Mouse (Mus musculus) MEL (cell line): Measurements from ENCODE around the gene Stk16. TPM values are rescaled to one million over a fixed set of nuclear protein-coding genes. Genes with fewer than 3 reads are reported as not detected.

Experiments used
- DNase-seq: peaks from one replicate; pipeline ENCODE4 v3.0.0; 2011; ENCODE audit warnings: low read depth, low spot score
- H3K27ac ChIP-seq: 2 replicates; pipeline ENCODE4 v1.5.1; 2012; ENCODE audit warnings: low read depth, mild to moderate bottlenecking, control low read depth, low read length, moderate library complexity; ENCODE audit not compliant: control insufficient read depth
- H3K27me3 ChIP-seq, 2 experiments: fragments of 150-350 bp in 1 of 2; sonication (generic) in 1 of 2; 2 replicates each; pipeline ENCODE4 v1.6.1; 2012; ENCODE audit warnings: low read length in 2 of 2, mild to moderate bottlenecking in 2 of 2, improper control_type of control experiment in 1 of 2, moderate library complexity in 1 of 2; ENCODE audit not compliant: insufficient read depth in 2 of 2, control insufficient read depth in 1 of 2
- H3K36me3 ChIP-seq, 2 experiments: 2 replicates each; pipeline ENCODE4 v1.6.1; 2012 to 2014; ENCODE audit warnings: low read length in 2 of 2, improper control_type of control experiment in 1 of 2, inconsistent platforms in 1 of 2, mild to moderate bottlenecking in 1 of 2; ENCODE audit not compliant: insufficient read depth in 2 of 2, control insufficient read depth in 1 of 2
- H3K4me1 ChIP-seq, 2 experiments: fragments of 150-350 bp in 1 of 2; sonication (generic) in 1 of 2; 2 replicates each; pipeline ENCODE4 v1.6.1; 2012; ENCODE audit warnings: low read length in 2 of 2, improper control_type of control experiment in 1 of 2, mild to moderate bottlenecking in 1 of 2; ENCODE audit not compliant: insufficient read depth in 2 of 2, control insufficient read depth in 1 of 2
- H3K4me3 ChIP-seq, 2 experiments: fragments of 150-350 bp in 1 of 2; sonication (generic) in 1 of 2; 2 replicates each; pipeline ENCODE4 v1.5.1; 2012; ENCODE audit warnings: low read depth in 2 of 2, low read length in 2 of 2, mild to moderate bottlenecking in 2 of 2, moderate library complexity in 2 of 2, control low read depth in 1 of 2, improper control_type of control experiment in 1 of 2; ENCODE audit not compliant: control insufficient read depth in 1 of 2, insufficient read depth in 1 of 2
- H3K79me2 ChIP-seq: 2 replicates; pipeline ENCODE4 v1.6.1; 2012; ENCODE audit warnings: mild to moderate bottlenecking, low read length, moderate library complexity; ENCODE audit not compliant: control insufficient read depth, poor library complexity, insufficient read depth
- H3K9ac ChIP-seq: 2 replicates; pipeline ENCODE4 v1.6.1; 2012; ENCODE audit warnings: low read depth, mild to moderate bottlenecking, control low read depth, low read length, moderate library complexity; ENCODE audit not compliant: control insufficient read depth, poor library complexity, severe bottlenecking
- H3K9me3 ChIP-seq: fragments of 150-350 bp; sonication (generic); replicated peaks from 2 replicates; pipeline ENCODE4 v1.6.1; 2012; ENCODE audit warnings: mild to moderate bottlenecking, low read length, improper control_type of control experiment, moderate library complexity; ENCODE audit not compliant: insufficient read depth
- BHLHE40 ChIP-seq: IDR thresholded peaks from 2 replicates; pipeline ENCODE4 v1.6.1; 2012; ENCODE audit warnings: low read depth, mild to moderate bottlenecking, inconsistent platforms, low read length, improper control_type of control experiment, borderline replicate concordance
- CHD2 ChIP-seq: IDR thresholded peaks from 2 replicates; pipeline ENCODE4 v1.6.1; 2011; ENCODE audit warnings: low read length, improper control_type of control experiment
- E2F4 ChIP-seq: IDR thresholded peaks from 2 replicates; pipeline ENCODE4 v1.6.1; 2011; ENCODE audit warnings: low read depth, low read length, improper control_type of control experiment, borderline replicate concordance
- EP300 ChIP-seq, 2 experiments: IDR thresholded peaks; 2 replicates each; pipeline ENCODE4 v1.6.1; 2011; ENCODE audit warnings: improper control_type of control experiment in 2 of 2, low read length in 2 of 2, low read depth in 1 of 2, mild to moderate bottlenecking in 1 of 2
- GABPA ChIP-seq: IDR thresholded peaks from 2 replicates; pipeline ENCODE4 v1.6.1; 2012; ENCODE audit warnings: low read depth, mild to moderate bottlenecking, inconsistent platforms, low read length, improper control_type of control experiment, moderate library complexity
- GATA1 ChIP-seq: IDR thresholded peaks from 2 replicates; pipeline ENCODE4 v1.6.1; 2011; ENCODE audit warnings: low read depth, low read length, improper control_type of control experiment
- MAZ ChIP-seq: IDR thresholded peaks from 2 replicates; pipeline ENCODE4 v1.6.1; 2012; ENCODE audit warnings: low read depth, mild to moderate bottlenecking, inconsistent platforms, low read length, improper control_type of control experiment
- MEF2A ChIP-seq: IDR thresholded peaks from 2 replicates; pipeline ENCODE4 v1.6.1; 2014; ENCODE audit warnings: low read depth, mild to moderate bottlenecking, inconsistent platforms, low read length, improper control_type of control experiment; ENCODE audit not compliant: poor library complexity, insufficient replicate concordance, severe bottlenecking; ENCODE audit errors: extremely low read depth
- MYB ChIP-seq: IDR thresholded peaks from 2 replicates; pipeline ENCODE4 v1.6.1; 2011; ENCODE audit warnings: mild to moderate bottlenecking, low read depth, low read length, improper control_type of control experiment
- NELFE ChIP-seq: IDR thresholded peaks from 2 replicates; pipeline ENCODE4 v1.6.1; 2011; ENCODE audit warnings: low read depth, low read length, improper control_type of control experiment
- NRF1 ChIP-seq: IDR thresholded peaks from 2 replicates; pipeline ENCODE4 v1.6.1; 2014; ENCODE audit warnings: low read depth, mild to moderate bottlenecking, inconsistent platforms, low read length, improper control_type of control experiment, moderate library complexity; ENCODE audit not compliant: poor library complexity, insufficient read depth, severe bottlenecking
- POLR2A ChIP-seq, 2 experiments: IDR thresholded peaks; 2 replicates each; pipeline ENCODE4 v1.6.1; 2011 to 2012; ENCODE audit warnings: low read length in 2 of 2, mild to moderate bottlenecking in 2 of 2, control low read depth in 1 of 2, improper control_type of control experiment in 1 of 2, low read depth in 1 of 2, moderate library complexity in 1 of 2; ENCODE audit not compliant: control insufficient read depth in 1 of 2, insufficient read depth in 1 of 2, poor library complexity in 1 of 2
- POLR2AphosphoS2 ChIP-seq: IDR thresholded peaks from 2 replicates; pipeline ENCODE4 v1.6.1; 2011; ENCODE audit warnings: low read length, improper control_type of control experiment
- RCOR1 ChIP-seq: IDR thresholded peaks from 2 replicates; pipeline ENCODE4 v1.6.1; 2012; ENCODE audit warnings: low read depth, mild to moderate bottlenecking, inconsistent platforms, low read length, improper control_type of control experiment
- SIN3A ChIP-seq: IDR thresholded peaks from 2 replicates; pipeline ENCODE4 v1.6.1; 2012; ENCODE audit warnings: low read length, improper control_type of control experiment, inconsistent platforms
- USF1 ChIP-seq: IDR thresholded peaks from 2 replicates; pipeline ENCODE4 v1.6.1; 2014; ENCODE audit warnings: low read depth, mild to moderate bottlenecking, inconsistent platforms, low read length, improper control_type of control experiment, moderate library complexity
- ZC3H11A ChIP-seq: IDR thresholded peaks from 2 replicates; pipeline ENCODE4 v1.6.1; 2012; ENCODE audit warnings: low read depth, mild to moderate bottlenecking, inconsistent platforms, low read length, improper control_type of control experiment
- ZMIZ1 ChIP-seq: IDR thresholded peaks from 2 replicates; pipeline ENCODE4 v1.6.1; 2012; ENCODE audit warnings: low read depth, mild to moderate bottlenecking, inconsistent platforms, low read length, improper control_type of control experiment, moderate library complexity
- polyA plus RNA-seq, 2 experiments: library from polyadenylated mRNA; stranded (reverse) in 1 of 2; unstranded in 1 of 2; fragments of >175 nt in 1 of 2; fragments of >200 nt in 1 of 2; gene quantifications; 2 replicates each; pipeline versions ENCODE4 v1.2.1 to v1.2.4; 2012; ENCODE audit warnings: low replicate concordance in 2 of 2, low read depth in 1 of 2; ENCODE audit not compliant: insufficient read length in 2 of 2, insufficient read depth in 1 of 2, missing spikeins in 1 of 2
- total RNA-seq: library from RNA; depleted of rRNA; stranded (reverse); fragments of 300-350 nt; gene quantifications from 2 replicates; pipeline ENCODE4 v1.2.3, GENCODE M21; 2012

Stk16 gene
- total and polyA plus RNA-seq, 3 experiments, result 110 to 154 TPM; not detected in 1

DNA sequence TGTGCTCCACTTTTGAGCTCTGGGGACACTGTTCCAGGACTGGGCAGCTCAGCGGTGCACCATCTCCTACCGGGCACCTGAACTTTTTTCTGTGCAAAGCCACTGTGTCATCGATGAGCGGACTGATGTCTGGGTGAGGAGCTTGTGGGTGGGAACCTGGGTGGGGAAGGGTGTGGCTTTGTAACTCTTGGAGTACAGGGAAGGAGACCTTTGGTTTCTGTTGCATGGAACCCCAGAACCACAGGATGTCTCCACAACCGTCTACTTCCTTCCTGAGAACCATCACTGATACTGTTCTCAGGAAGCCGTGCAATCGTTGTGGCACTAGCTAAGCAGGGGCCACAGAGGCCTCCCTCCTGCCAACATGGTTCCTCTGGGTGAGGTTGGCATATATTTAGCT, 2.5 kb downstream of the Stk16 start:
- TF ChIP-seq RCOR1 (peak; percentile 61), SIN3A (peak; percentile 43; the same call in 1 of the 2 replicates), ZMIZ1 (peak; percentile 35; the same call in 1 of the 2 replicates), EP300 (IDR thresholded peaks at IDR 0.05; ENCODE audit: low read depth in 1 of 2, low read length in 2 of 2) (peak in 1 of 2 experiments; percentile 78; a peak in 3 of 4 replicates), NELFE (0 out of 2 replicates have a peak, but pooled peaks have one; percentile 8), USF1 (no peak), ZC3H11A (no peak), MYB (peak; percentile 57)
- H3K4me3 ChIP-seq, result peak overlapping the region in 1 of 2 experiments; percentile 5; a peak in 1 of 4 replicates
- peaks cover 76% of the 10 kb centered on the region for H3K79me2 ChIP-seq
- H3K27me3 ChIP-seq, result no peaks in the 10 kb centered on the region
- H3K36me3 ChIP-seq, result peaks cover 15 to 59% of the 10 kb centered on the region in 2 experiments
- peaks cover 6 to 54% of the 10 kb centered on the region in 2 experiments; a peak in 3 of 4 replicates for H3K4me1 ChIP-seq
- peak; percentile 80 for DNase-seq
- peak overlapping the region; percentile 22 for H3K9ac ChIP-seq
- H3K9me3 ChIP-seq, result no peaks in the 10 kb centered on the region
- peak overlapping the region; percentile 73 for H3K27ac ChIP-seq

- peaks cover 6 to 55% of the 10 kb centered on the region in 2 experiments; a peak in 3 of 4 replicates for H3K4me1 ChIP-seq
- no peak for DNase-seq
- no peak overlapping the region for H3K4me3 ChIP-seq
- H3K9ac ChIP-seq, result no peak overlapping the region
- H3K79me2 ChIP-seq, result peaks cover 74% of the 10 kb centered on the region
- no peaks in the 10 kb centered on the region for H3K9me3 ChIP-seq
- H3K27ac ChIP-seq, result peak overlapping the region; percentile 11
- TF ChIP-seq POLR2AphosphoS2, result peak; percentile 16; the same call in 1 of the 2 replicates
- TF ChIP-seq GABPA, result no peak
- TF ChIP-seq NRF1, result no peak
- TF ChIP-seq CHD2, result 0 out of 2 replicates have a peak, but pooled peaks have one; percentile 10
- no peak for TF ChIP-seq RCOR1
- no peak for TF ChIP-seq E2F4
- peak; percentile 72 for TF ChIP-seq ZMIZ1
- TF ChIP-seq, all 39 proteins: peak for 3
- Histone ChIP-seq H3K36me3 (peaks cover 15 to 56% of the 10 kb centered on the region in 2 experiments), H3K27me3 (no peaks in the 10 kb centered on the region)
These were observed 3.8 kb downstream of the Stk16 start for GRCm38 (mm10) chr1:75214442-75214841.

- DNase-seq, result peak; percentile 27
- Histone ChIP-seq H3K27ac (peak overlapping the region; percentile 11), H3K79me2 (peaks cover 73% of the 10 kb centered on the region), H3K9ac (no peak overlapping the region), H3K36me3 (peaks cover 15 to 53% of the 10 kb centered on the region in 2 experiments), H3K9me3 (no peaks in the 10 kb centered on the region), H3K4me3 (no peak overlapping the region), H3K27me3 (no peaks in the 10 kb centered on the region), H3K4me1 (peaks cover 6 to 55% of the 10 kb centered on the region in 2 experiments; a peak in 3 of 4 replicates)
- TF ChIP-seq BHLHE40 (no peak), GATA1 (no peak), MEF2A (no peak), POLR2A (IDR thresholded peaks at IDR 0.05; ENCODE audit: control insufficient read depth in 1 of 2, insufficient read depth in 1 of 2, low read depth in 1 of 2, low read length in 2 of 2, poor library complexity in 1 of 2) (0 out of 4 replicates have a peak, but pooled peaks of 1 of the 2 experiments have one; percentile 13), MAZ (no peak), NELFE (no peak), POLR2AphosphoS2 (0 out of 2 replicates have a peak, but pooled peaks have one; percentile 8)
These were observed 4.2 kb downstream of the Stk16 start for GRCm38 (mm10) chr1:75214886-75215285.
